Mouse (Mus musculus): ENCODE data around the gene Aatf.
"Not testable (repeated sequence)": the region's sequence is repeated elsewhere in the genome, so short reads cannot be mapped to it uniquely, and the experiment has no call there.

The Aatf gene

GRCm38 (mm10) chr11:84442554-84443331 is 70.6 kb downstream of the Aatf start:
- CTCF ChIA-PET, result no interaction called here

DNA sequence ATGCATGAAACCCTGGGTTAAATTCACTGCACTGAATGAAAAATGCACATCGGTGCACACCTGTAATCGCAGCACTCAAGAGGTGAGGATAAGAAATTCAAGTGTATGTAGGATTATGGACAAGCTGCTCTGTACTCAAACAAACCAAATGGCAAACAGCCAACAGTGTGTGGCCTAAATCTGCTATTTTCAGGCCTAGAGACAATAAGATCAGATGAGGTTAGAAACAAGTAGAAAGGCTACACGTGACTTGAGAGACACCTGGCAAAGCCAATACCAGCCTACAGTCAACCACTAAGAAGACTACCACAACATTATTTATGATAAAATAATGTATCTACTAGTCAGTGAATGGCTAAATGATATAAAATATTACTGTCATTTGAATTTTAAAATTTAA is 72.9 kb downstream of the Aatf start:
- CTCF ChIA-PET, result no interaction called here

DNA sequence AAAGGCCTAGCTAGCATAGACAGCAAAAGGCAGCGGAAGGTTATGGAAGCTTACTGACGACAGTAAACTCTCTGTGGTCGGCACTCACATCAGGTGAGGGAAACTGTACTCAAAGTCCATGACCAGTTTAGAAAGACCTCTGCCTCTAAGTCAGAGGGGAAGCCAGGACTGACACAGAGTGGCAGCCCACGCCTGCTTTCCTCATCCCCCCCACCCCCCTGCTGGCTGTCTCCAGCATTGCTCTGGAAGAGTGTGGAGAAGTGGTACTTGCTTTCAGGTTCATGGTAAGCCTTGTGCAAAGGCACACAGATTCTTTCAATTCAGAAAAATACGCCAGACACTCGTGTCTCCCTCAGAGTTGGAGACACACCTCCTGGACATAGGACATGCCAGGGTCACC is 78.4 kb downstream of the Aatf start:
- CTCF ChIA-PET, result no interaction called here

DNA sequence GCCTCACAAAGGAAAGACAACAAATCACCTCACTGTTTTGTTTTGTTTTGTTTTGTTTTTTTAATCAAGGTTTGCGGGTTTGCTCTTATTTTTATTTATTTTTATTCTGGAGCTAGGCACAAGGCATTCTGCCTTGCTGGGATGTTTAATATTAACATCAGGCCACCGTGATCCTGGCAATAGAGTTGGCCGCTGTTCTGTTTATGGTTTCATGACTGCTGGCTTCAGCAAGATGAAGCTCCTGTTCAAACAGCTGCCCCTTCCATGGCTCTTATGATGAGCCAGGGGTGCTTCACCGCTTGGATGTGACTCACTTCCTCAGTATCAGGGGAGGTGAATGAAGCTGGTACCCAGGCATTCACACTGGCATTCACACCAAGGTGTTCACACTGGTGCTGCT is 83.0 kb downstream of the Aatf start:
- CTCF ChIA-PET, result interaction anchor here (0.5 to 0.7 kb wide), 3 partner anchors 81 to 1115 kb away, joined by 3 to 8 read pairs (median 3); no protein-coding TSS in a partner anchor

- CTCF ChIA-PET, result interaction anchor here (0.6 to 1.1 kb wide), 6 partner anchors 22 to 1114 kb away, joined by 3 to 4 read pairs (median 3); no protein-coding TSS in a partner anchor
Observed at GRCm38 (mm10) chr11:84429581-84429980, 83.7 kb downstream of the Aatf start.

GRCm38 (mm10) chr11:84426633-84426998 is 86.7 kb downstream of the Aatf start:
- CTCF ChIA-PET, result no interaction called here

- CTCF ChIA-PET, result interaction anchor here (0.6 to 0.9 kb wide), 2 partner anchors 12 to 371 kb away, joined by 3 to 10 read pairs; no protein-coding TSS in a partner anchor
Observed at GRCm38 (mm10) chr11:84425736-84426632, 87.3 kb downstream of the Aatf start.

GRCm38 (mm10) chr11:84420779-84421178 is 92.5 kb downstream of the Aatf start:
- CTCF ChIA-PET, result no interaction called here

DNA sequence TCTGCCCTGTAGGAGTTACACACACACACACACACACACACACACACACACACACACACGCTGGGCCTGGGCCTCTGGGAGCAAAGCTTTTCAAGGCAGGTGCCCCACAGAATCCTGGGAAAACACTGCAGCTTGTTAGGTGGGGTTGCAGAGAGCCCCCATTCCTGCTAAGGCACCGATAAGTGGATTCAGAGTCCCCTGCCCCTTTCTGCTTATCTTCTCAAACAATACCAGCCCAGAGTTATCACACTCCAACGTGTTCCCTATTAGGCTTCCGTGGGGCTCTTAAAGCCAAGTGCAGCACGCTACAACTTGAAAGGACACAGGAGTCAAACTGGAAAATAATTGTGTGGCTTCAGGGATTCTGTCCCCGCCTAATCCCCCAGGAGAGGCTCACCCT is 100.2 kb downstream of the Aatf start:
- CTCF ChIA-PET, result no interaction called here

DNA sequence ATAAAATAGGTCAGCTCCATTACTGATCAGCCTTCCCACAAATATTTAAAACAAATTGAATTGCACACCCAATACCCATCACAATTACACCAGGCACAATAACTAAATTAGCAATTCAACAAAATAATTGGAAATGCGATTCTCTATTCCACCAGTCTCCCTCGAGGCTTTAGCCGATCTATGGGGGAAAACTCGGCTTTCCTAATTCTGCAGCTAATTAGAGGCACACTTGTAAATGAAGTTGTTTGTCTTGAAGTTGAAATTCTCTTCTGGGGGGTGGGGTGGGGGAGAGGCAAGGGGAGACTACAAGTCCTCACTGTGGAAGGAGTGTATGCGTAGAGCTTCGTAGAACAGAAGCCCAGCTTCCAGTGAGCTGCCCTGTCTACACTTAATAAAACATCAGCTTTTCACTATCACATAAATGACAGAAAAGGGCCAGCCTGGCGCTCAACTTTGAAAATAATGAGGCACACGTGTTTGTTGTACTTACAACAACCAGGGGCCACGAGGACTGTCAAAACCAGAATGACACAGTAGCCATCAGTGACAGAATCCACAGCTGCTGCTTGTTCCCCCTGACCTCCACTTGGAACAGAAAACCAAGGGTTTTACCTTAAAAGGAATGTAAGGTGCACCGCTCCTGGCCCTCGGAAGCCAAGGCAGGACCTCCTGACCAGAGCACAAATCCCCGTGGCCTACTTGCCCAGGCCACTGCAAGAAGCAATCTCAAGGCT is 101.0 kb downstream of the Aatf start:
- CTCF ChIA-PET, result no interaction called here

DNA sequence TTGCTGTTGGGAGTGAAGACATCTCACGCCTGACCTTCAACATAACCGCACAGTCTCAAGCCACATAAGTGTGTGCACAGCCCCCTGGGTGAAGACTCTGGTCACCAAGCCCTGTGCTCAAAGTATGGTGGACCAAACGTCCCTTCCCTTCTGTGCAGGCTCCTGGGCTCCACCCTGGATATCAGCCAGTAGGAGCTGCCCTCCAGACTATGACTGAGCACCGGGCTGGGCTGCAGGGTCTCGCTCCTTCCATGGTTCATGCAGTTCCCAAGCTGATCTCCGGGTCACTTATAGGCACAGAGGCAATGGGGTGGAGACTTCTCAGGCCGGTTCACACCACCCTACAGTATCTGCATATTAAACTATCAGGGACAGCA is 101.7 kb downstream of the Aatf start:
- CTCF ChIA-PET, result no interaction called here

DNA sequence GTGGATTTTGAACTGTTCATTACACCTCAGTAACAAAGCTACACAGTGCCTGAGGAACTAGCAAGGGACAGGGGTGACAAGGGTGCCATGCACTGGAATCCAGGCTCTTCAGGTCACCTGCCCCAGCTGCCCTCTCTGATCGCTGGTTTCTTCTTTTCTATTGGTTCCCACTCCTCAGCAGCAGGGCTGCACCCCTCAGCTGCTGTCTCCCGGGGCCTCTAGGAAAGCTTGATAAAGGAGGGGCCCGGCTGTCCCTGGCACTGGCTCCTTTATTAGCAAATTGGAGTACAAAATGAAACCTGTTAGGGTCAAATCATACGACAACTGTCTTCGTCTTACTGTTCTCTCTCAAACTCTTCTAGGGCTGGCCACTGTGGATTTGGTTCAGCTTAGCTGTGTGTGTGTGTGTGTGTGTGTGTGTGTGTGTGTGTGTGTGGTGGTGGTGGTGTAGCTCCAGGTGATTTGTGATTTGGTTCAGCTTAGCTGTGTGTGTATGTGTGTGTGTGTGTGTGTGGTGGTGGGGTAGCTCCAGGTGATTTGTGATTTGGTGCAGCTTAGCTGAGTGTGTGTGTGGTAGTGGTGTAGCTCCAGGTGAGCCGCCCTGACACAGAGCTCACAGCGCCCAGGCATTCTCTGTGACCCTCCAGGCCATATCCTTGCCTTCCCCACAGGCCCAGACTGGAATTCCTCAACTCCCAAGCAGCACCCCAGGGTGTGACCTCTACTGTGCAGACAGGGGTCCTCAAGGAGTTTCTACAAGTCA is 102.3 kb downstream of the Aatf start:
- CTCF ChIA-PET, result no interaction called here

GRCm38 (mm10) chr11:84410383-84410782 is 102.9 kb downstream of the Aatf start:
- CTCF ChIA-PET, result no interaction called here

GRCm38 (mm10) chr11:84406733-84407132 is 106.6 kb downstream of the Aatf start:
- CTCF ChIA-PET, result no interaction called here

DNA sequence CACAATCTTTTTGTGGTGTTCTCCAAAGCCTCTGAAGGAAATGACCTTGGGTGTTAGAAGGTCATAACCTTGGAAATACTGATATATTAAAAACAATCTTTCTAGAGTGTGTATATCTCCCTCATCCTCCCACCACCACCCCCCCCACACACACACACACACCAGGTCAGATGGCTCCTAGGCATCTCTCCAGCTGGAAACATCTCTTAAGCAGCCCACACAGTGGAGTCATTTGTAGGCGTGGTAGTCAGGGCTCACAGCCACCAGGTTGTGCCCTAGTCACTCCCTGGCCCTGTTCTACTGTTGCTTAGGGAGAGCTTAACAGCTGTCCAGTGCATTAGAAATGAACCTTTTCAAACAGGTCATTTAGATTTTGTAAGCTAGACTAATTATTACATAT is 118.3 kb downstream of the Aatf start:
- CTCF ChIA-PET, result no interaction called here

DNA sequence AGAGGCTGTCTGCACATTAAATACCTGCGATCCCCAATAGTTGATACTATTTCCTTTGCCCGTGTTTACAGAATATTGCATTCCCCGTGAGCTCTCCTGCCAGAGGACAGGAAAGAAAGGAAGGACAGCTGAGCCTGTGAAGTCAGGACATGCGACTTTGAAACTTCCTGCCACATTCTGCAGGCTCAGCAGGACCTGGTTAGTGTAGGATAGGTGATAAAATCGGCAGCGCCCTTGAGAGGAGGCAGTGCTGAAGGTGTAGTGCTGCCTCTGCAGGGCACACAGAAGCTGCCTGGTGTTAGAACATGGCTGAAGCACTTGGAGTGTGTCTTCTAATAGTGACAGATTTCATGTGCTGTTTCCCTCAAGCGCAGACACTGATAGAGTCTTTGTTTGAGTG is 119.8 kb downstream of the Aatf start:
- CTCF ChIA-PET, result no interaction called here

DNA sequence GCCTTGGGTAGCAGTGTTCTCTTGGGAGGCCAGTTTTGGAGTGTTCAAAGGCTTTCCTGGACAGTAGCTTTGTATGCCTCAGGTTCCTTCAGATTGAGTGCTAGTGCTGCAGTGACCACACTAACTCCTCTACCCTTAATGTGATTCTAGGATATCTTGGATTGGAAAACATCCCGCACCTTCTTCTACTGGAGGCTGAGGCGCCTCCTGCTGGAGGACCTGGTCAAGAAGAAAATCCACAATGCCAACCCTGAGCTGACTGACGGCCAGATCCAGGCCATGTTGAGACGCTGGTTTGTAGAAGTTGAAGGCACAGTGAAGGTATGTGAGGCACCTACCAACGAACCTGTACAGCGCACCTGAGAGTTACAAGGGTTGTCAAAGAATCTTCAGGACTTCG is 121.3 kb downstream of the Aatf start:
- CTCF ChIA-PET, result not testable (repeated sequence)

DNA sequence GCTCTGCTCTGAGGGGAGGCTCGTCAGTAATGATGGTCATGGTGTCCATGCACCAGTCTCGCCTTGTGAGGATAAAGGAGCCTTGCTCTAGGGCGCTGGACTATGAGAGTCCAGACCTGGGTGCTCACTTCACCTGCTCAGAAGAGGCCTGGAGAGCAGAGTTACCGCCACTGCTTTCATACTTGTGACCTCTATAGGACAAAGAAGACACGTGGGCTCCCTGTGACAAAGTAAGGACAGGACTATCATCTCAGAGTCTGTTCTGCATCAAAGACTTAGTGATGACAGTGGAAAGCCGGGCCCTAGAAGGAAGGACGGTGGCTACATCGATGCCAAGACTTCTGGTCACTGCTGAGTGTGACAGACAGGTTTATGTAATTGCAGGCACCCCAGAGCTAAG is 122.2 kb downstream of the Aatf start:
- CTCF ChIA-PET, result no interaction called here

- CTCF ChIA-PET, result interaction anchor here (0.6 kb wide), 1 partner anchor 128 kb away, joined by 5 read pairs; no protein-coding TSS in a partner anchor
Observed at GRCm38 (mm10) chr11:84389332-84389731, 124.0 kb downstream of the Aatf start.

DNA sequence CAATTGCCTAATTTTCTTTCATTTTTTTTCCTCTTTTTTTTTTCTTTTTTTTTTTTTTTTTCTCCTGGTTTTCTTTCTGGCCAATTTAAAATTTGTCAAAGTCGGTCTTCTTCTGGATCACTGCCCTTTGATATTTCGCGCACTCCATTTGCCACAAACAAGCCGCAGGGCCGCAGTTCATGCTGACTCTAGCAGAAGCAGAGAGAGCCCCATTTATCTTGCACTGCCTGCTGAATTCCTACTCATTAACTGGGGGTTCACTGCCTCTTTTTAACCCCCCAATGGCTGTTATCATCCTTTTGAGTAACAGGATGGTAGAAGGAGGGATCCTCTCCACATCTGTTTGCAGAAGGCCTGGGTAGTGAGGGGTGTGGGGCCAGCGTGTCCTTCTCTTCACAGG is 129.4 kb downstream of the Aatf start:
- CTCF ChIA-PET, result no interaction called here

DNA sequence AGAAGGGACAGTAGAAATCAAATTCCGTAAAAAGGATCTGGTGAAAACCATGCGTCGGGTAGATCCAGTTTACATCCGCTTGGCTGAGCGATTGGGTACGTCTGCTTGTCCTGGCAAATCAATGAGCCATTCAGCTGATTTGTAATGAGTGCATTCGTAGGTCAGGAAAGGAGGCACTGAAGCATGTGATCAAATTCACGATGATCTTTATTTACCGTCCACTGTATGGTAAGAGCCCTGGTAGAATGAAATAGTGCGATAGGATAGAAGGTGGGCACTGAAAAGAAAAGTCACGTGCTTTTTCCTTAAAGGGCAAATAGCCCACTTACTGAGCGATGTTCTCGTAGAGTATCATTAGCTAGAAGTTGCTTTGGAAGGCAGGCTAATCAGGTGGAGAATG is 130.9 kb downstream of the Aatf start:
- CTCF ChIA-PET, result no interaction called here
